1 mouse cellular context compared by ENCODE assay signal in the genomic region with DNA sequence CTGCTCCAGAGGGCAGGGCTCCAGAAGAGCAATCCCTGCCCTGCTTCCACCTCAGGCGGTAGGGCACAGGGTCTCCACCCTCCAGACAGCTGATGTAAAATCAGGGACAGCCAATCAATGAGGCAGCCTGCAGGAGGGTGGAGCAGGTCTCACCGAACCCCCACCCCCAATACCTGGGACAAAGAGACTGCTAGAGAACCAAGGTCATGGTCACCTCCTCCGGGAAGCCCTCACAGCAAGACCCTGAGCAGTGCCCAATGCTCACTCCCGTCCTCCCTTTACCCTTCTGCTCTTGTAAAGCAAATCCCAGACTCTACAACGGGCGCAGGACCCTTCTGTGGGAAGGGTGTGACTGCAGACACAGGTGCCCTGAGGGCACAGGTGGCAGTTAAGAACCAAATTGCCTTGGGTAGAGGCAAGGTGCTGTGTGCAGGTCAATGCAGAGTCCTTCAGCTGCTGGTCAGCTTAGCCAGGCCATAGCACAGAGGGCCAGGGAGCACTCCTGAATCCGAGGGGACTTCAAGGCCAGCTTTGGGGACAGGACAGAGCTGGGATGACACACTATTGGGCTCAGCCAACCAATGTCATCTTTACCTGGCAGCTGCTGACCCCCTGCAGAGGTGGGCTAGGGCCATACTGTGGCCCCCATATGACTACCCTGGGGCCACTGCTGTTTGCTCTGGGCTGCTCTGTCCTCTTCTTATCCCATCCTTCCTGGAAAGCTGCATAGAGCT.
TF ChIP-seq lines count a peak whose summit lies in the region.

No protein-coding gene starts in this region.

TF ChIP-seq in ES-E14, 5 proteins besides CTCF, POLR2A, EP300 and RAD21:
- TF ChIP-seq CHD2 (IDR thresholded peaks at IDR 0.05; ENCODE audit: low read depth, low read length) (no peak), ZNF384 (IDR thresholded peaks at IDR 0.05; ENCODE audit: low read depth, low read length) (no peak), HCFC1 (IDR thresholded peaks at IDR 0.05; ENCODE audit: borderline replicate concordance, insufficient read depth, low read length) (no peak), ZC3H11A (IDR thresholded peaks at IDR 0.05; ENCODE audit: borderline replicate concordance, low read depth, low read length) (no peak), MAFK (IDR thresholded peaks at IDR 0.05; ENCODE audit: insufficient read depth, low read depth, low read length) (no peak)
